Mouse (Mus musculus): Measurements from ENCODE around the gene Castor2. TPM values are rescaled to one million over a fixed set of nuclear protein-coding genes. Genes with fewer than 3 reads are reported as not detected.

The Castor2 gene
- total RNA-seq, 1 experiment from 2014 or later, result 0.86 TPM

- ATAC-seq (replicated peaks; ENCODE audit: insufficient number of reproducible peaks, low FRiP score, low TSS enrichment, poor library complexity, severe bottlenecking), result no peak
Observed at GRCm38 (mm10) chr5:134100232-134100771, 791 bp downstream of the Castor2 start.

GRCm38 (mm10) chr5:134101322-134101721 lies 1.8 kb downstream of the Castor2 start:
- ATAC-seq (replicated peaks; ENCODE audit: insufficient number of reproducible peaks, low FRiP score, low TSS enrichment, poor library complexity, severe bottlenecking), result no peak

- ATAC-seq (replicated peaks; ENCODE audit: insufficient number of reproducible peaks, low FRiP score, low TSS enrichment, poor library complexity, severe bottlenecking), result no peak
Observed at GRCm38 (mm10) chr5:134101883-134102282, 2.4 kb downstream of the Castor2 start.

GRCm38 (mm10) chr5:134102720-134103119 lies 3.2 kb downstream of the Castor2 start:
- 0 out of 2 replicates have a peak, but pooled peaks have one; percentile 25 for ATAC-seq (replicated peaks; ENCODE audit: insufficient number of reproducible peaks, low FRiP score, low TSS enrichment, poor library complexity, severe bottlenecking)

GRCm38 (mm10) chr5:134105829-134106228 lies 6.3 kb downstream of the Castor2 start:
- 0 out of 2 replicates have a peak, but pooled peaks have one; percentile 25 for ATAC-seq (replicated peaks; ENCODE audit: insufficient number of reproducible peaks, low FRiP score, low TSS enrichment, poor library complexity, severe bottlenecking)

- no peak for ATAC-seq (replicated peaks; ENCODE audit: insufficient number of reproducible peaks, low FRiP score, low TSS enrichment, poor library complexity, severe bottlenecking)
Observed at GRCm38 (mm10) chr5:134114981-134115380, 15.5 kb downstream of the Castor2 start.

- ATAC-seq (replicated peaks; ENCODE audit: insufficient number of reproducible peaks, low FRiP score, low TSS enrichment, poor library complexity, severe bottlenecking), result no peak
Observed at GRCm38 (mm10) chr5:134115639-134116259, 16.2 kb downstream of the Castor2 start.

- no peak for ATAC-seq (replicated peaks; ENCODE audit: insufficient number of reproducible peaks, low FRiP score, low TSS enrichment, poor library complexity, severe bottlenecking)
Observed at GRCm38 (mm10) chr5:134118798-134119407, 19.4 kb downstream of the Castor2 start.

GRCm38 (mm10) chr5:134119481-134120120 lies 20.1 kb downstream of the Castor2 start:
- ATAC-seq (replicated peaks; ENCODE audit: insufficient number of reproducible peaks, low FRiP score, low TSS enrichment, poor library complexity, severe bottlenecking), result no peak

GRCm38 (mm10) chr5:134120135-134120534 lies 20.6 kb downstream of the Castor2 start:
- ATAC-seq (replicated peaks; ENCODE audit: insufficient number of reproducible peaks, low FRiP score, low TSS enrichment, poor library complexity, severe bottlenecking), result no peak

GRCm38 (mm10) chr5:134121138-134121892 lies 21.8 kb downstream of the Castor2 start:
- ATAC-seq (replicated peaks; ENCODE audit: insufficient number of reproducible peaks, low FRiP score, low TSS enrichment, poor library complexity, severe bottlenecking), result no peak

GRCm38 (mm10) chr5:134121893-134122259 lies 22.4 kb downstream of the Castor2 start:
- no peak for ATAC-seq (replicated peaks; ENCODE audit: insufficient number of reproducible peaks, low FRiP score, low TSS enrichment, poor library complexity, severe bottlenecking)

- ATAC-seq (replicated peaks; ENCODE audit: insufficient number of reproducible peaks, low FRiP score, low TSS enrichment, poor library complexity, severe bottlenecking), result no peak
Observed at GRCm38 (mm10) chr5:134123846-134124245, 24.3 kb downstream of the Castor2 start.

- ATAC-seq (replicated peaks; ENCODE audit: insufficient number of reproducible peaks, low FRiP score, low TSS enrichment, poor library complexity, severe bottlenecking), result no peak
Observed at GRCm38 (mm10) chr5:134126232-134126631, 26.7 kb downstream of the Castor2 start.

GRCm38 (mm10) chr5:134131586-134131985 lies 32.1 kb downstream of the Castor2 start:
- no peak for ATAC-seq (replicated peaks; ENCODE audit: insufficient number of reproducible peaks, low FRiP score, low TSS enrichment, poor library complexity, severe bottlenecking)

- ATAC-seq (replicated peaks; ENCODE audit: insufficient number of reproducible peaks, low FRiP score, low TSS enrichment, poor library complexity, severe bottlenecking), result no peak
Observed at GRCm38 (mm10) chr5:134136022-134136421, 36.5 kb downstream of the Castor2 start.

GRCm38 (mm10) chr5:134137933-134138332 lies 38.4 kb downstream of the Castor2 start:
- no peak for ATAC-seq (replicated peaks; ENCODE audit: insufficient number of reproducible peaks, low FRiP score, low TSS enrichment, poor library complexity, severe bottlenecking)

GRCm38 (mm10) chr5:134139429-134139828 lies 39.9 kb downstream of the Castor2 start:
- ATAC-seq (replicated peaks; ENCODE audit: insufficient number of reproducible peaks, low FRiP score, low TSS enrichment, poor library complexity, severe bottlenecking), result no peak

GRCm38 (mm10) chr5:134141236-134141635 lies 41.7 kb downstream of the Castor2 start:
- ATAC-seq (replicated peaks; ENCODE audit: insufficient number of reproducible peaks, low FRiP score, low TSS enrichment, poor library complexity, severe bottlenecking), result no peak

All from monocyte, adult 5-6 weeks (primary cell).